Mouse (Mus musculus): Measurements from ENCODE around the gene Srsf3. TPM values are rescaled to one million over a fixed set of nuclear protein-coding genes. Genes with fewer than 3 reads are reported as not detected.

Gene Srsf3
- 140 TPM for polyA plus RNA-seq (2014; fragmentation: Illumina TruSeq; extraction: RNeasy Lipid Tissue Mini Kit (QIAGEN cat#74804); ENCODE audit: low read depth, low replicate concordance)

DNA sequence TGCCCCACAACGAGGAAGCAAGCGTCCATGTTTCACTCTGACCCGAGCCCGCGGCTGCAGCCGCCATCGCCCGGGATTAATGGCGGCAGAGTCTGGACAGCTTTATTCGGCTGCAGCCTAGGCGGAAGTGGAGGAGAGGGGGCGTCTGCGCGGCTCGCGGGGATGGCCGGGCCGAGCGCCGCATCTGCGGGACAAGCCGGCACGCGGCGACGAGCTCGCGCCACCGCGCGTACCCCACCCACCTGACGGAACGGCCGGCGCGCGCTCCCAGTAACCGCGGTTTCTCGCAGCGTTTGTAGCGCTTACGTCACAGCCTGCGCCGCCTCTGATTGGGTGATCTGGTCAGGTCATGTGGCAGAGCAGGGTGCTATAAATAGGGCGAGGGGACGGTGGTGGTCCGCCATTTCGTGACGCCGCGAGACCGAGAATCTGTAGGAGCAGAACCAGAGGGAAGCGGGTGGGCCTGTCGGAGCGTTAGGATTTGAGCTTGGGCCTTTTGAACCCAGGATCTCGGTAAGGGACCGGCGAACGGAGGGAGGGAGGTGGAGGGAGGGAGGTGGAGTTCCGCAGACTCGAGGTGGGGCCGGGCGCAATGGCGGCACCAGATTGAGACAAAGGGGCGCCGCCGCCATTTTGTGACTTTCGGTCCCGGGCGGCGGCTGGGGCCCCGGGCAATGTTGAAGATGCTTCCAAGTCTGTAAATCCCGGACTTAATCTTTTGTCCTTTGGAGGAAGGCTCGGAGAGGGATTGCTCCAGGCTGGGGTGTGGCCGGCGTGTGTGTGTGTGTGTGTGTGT lies at the start of gene Srsf3:
Gene Srsf3, plus strand, starts transcription at position 355 of the 796 bp plus-strand sequence.

DNA sequence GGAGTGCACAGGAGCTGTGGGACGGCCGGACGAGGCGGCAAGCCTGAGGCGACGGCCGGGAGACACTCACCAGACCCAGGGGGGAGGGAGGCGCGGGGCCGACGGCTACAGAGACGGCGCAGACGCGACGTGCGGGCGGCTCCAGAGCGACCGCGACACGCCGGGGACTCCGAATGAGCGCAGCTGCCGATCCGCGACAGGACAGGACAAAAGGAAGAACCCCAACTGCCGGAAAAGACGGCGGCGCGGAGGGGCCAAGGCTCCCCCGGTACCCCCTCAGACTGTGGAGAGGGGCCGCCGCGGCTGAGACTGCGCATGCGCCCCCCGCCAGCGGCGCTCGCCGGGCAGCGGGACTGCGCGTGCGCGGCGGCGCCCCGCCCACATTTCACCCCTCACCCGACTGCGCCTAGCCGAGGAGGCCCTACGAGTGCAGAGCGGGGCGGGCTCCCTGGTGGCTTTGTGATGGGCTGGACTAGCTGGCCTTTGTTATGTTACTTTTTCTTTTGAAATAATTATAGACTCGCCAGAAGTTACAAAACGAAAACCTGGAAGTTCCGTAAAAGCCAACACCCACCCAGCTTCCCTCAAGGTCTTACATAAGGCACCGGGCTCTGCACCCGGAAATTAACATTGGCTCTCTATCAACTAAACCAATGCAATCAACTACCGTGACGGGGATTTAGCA lies 24.6 kb upstream of the Srsf3 start, which contains the start of gene Stk38:
Gene Stk38, minus strand, starts transcription at position 355 of the 685 bp plus-strand sequence.

DNA sequence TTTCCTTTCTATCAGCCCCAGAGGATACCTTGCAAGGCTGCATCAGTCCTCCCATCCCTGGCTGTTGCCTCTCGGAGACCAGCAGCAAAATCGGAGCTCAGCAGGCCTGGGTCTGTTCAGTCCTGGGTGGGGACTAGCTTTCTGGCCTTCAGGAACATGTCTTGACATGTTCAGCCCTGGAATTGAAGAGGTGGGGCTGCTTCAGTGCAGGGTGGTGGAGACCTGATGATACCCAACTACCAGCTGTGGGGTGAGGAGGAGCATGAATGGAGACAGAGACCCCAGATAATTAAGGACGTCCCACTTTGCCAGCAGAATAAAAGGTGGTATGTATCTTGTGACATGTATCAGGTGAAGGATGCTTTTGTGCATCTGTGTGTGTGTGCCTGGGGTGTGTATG lies 58.3 kb downstream of the Srsf3 start, which contains the start of gene Cdkn1a:
Gene Cdkn1a, plus strand, starts transcription at position 201 of the 400 bp plus-strand sequence.

Other genes starting within 250 kb of the Srsf3 start
- 13.1 TPM for gene Brpf3, start 231.5 kb upstream of the Srsf3 start, polyA plus RNA-seq (2014; fragmentation: Illumina TruSeq; extraction: RNeasy Lipid Tissue Mini Kit (QIAGEN cat#74804); ENCODE audit: low read depth, low replicate concordance)
- not detected for gene Pnpla1, start 174.2 kb upstream of the Srsf3 start, polyA plus RNA-seq (2014; fragmentation: Illumina TruSeq; extraction: RNeasy Lipid Tissue Mini Kit (QIAGEN cat#74804); ENCODE audit: low read depth, low replicate concordance)
- not detected for gene 4930539E08Rik, start 117.3 kb upstream of the Srsf3 start, polyA plus RNA-seq (2014; fragmentation: Illumina TruSeq; extraction: RNeasy Lipid Tissue Mini Kit (QIAGEN cat#74804); ENCODE audit: low read depth, low replicate concordance)
- gene Pxt1, start 88.8 kb upstream of the Srsf3 start, polyA plus RNA-seq (2014; fragmentation: Illumina TruSeq; extraction: RNeasy Lipid Tissue Mini Kit (QIAGEN cat#74804); ENCODE audit: low read depth, low replicate concordance), result not detected
- 30.7 TPM for gene Kctd20, start 80.7 kb upstream of the Srsf3 start, polyA plus RNA-seq (2014; fragmentation: Illumina TruSeq; extraction: RNeasy Lipid Tissue Mini Kit (QIAGEN cat#74804); ENCODE audit: low read depth, low replicate concordance)
- 39.2 TPM for gene Stk38, start 24.6 kb upstream of the Srsf3 start, polyA plus RNA-seq (2014; fragmentation: Illumina TruSeq; extraction: RNeasy Lipid Tissue Mini Kit (QIAGEN cat#74804); ENCODE audit: low read depth, low replicate concordance)
- 54.1 TPM for gene Cdkn1a, start 58.3 kb downstream of the Srsf3 start, polyA plus RNA-seq (2014; fragmentation: Illumina TruSeq; extraction: RNeasy Lipid Tissue Mini Kit (QIAGEN cat#74804); ENCODE audit: low read depth, low replicate concordance)
- 0.10 TPM for gene Rab44, start 81.5 kb downstream of the Srsf3 start, polyA plus RNA-seq (2014; fragmentation: Illumina TruSeq; extraction: RNeasy Lipid Tissue Mini Kit (QIAGEN cat#74804); ENCODE audit: low read depth, low replicate concordance)
- gene Cpne5, start 205.5 kb downstream of the Srsf3 start, polyA plus RNA-seq (2014; fragmentation: Illumina TruSeq; extraction: RNeasy Lipid Tissue Mini Kit (QIAGEN cat#74804); ENCODE audit: low read depth, low replicate concordance), result 5.8 TPM
- 41.0 TPM for gene Ppil1, start 231.6 kb downstream of the Srsf3 start, polyA plus RNA-seq (2014; fragmentation: Illumina TruSeq; extraction: RNeasy Lipid Tissue Mini Kit (QIAGEN cat#74804); ENCODE audit: low read depth, low replicate concordance)
- gene BC004004, start 236.2 kb downstream of the Srsf3 start, polyA plus RNA-seq (2014; fragmentation: Illumina TruSeq; extraction: RNeasy Lipid Tissue Mini Kit (QIAGEN cat#74804); ENCODE audit: low read depth, low replicate concordance), result 295 TPM

Data from heart, adult 10 weeks (tissue).